Mouse (Mus musculus): ENCODE data around the gene Rexo2.

- TF ChIP-seq MAX (IDR thresholded peaks at IDR 0.05) (no peak), CTCF (IDR thresholded peaks at IDR 0.05; ENCODE audit: control insufficient read depth, insufficient read depth, insufficient read length) (no peak)
Observed at GRCm38 (mm10) chr9:48472441-48473025, 7.9 kb downstream of the Rexo2 start.
